Mouse (Mus musculus) retina, adult 2 months (tissue): ENCODE data around the gene Trmt1l.

Source experiments
- DNase-seq: peaks from one replicate; pipeline ENCODE4 v3.0.0-alpha.2; 2012; ENCODE audit warnings: low read depth, low spot score

The Trmt1l gene

GRCm38 (mm10) chr1:151494711-151495110, 66.4 kb downstream of the Trmt1l start:
- DNase-seq, result no peak

GRCm38 (mm10) chr1:151495635-151496285, 67.4 kb downstream of the Trmt1l start:
- DNase-seq, result no peak

GRCm38 (mm10) chr1:151497028-151497427, 68.7 kb downstream of the Trmt1l start:
- DNase-seq, result no peak

GRCm38 (mm10) chr1:151497942-151498341, 69.6 kb downstream of the Trmt1l start:
- no peak for DNase-seq

GRCm38 (mm10) chr1:151498381-151498780, 70.0 kb downstream of the Trmt1l start:
- DNase-seq, result no peak

GRCm38 (mm10) chr1:151499815-151500501, 71.6 kb downstream of the Trmt1l start:
- DNase-seq, result peak; percentile 6

GRCm38 (mm10) chr1:151500531-151501361, 72.4 kb downstream of the Trmt1l start, which contains the start of gene Rnf2:
Gene Rnf2 (minus strand): TSS chr1:151500955.
- DNase-seq, result peak; percentile 84
